Mouse (Mus musculus): ENCODE results near the gene Snx4. TPM values are rescaled to one million over a fixed set of nuclear protein-coding genes. Genes with fewer than 3 reads are reported as not detected.
A peak's percentile ranks its signal among the peaks of the same experiment; 100 is the strongest.

The Snx4 gene
- total and polyA plus RNA-seq, 2 experiments from 2014 or later, result 95.4 to 108 TPM

GRCm38 (mm10) chr16:33250651-33251120 lies 556 bp upstream of the Snx4 start:
- Histone ChIP-seq H3K27me3 (ENCODE audit: insufficient read depth, low read length) (no peaks in the 10 kb centered on the region), H3K4me2 (ENCODE audit: low read depth) (peak overlapping the region; percentile 71), H3K27ac (ENCODE audit: low read depth, low read length) (no peak overlapping the region), H3K4me1 (ENCODE audit: insufficient read depth) (peaks cover 8% of the 10 kb centered on the region; the same call in 1 of the 2 replicates), H3K4me3 (ENCODE audit: low read depth, low read length) (peak overlapping the region; percentile 97), H3K9me3 (ENCODE audit: low read length) (no peaks in the 10 kb centered on the region), H3K36me3 (ENCODE audit: insufficient read depth) (no peaks in the 10 kb centered on the region), H3K9ac (peak overlapping the region; percentile 95)
- no peak for TF ChIP-seq CTCF (IDR thresholded peaks at IDR 0.05; ENCODE audit: low read depth)
- ATAC-seq (no peak), DNase-seq (no peak)
- 18% methylated on average over 9 of the region's 9 CpGs for WGBS

GRCm38 (mm10) chr16:33255601-33256000 lies 4.4 kb downstream of the Snx4 start:
- WGBS, result 83% methylated on average over 7 of the region's 7 CpGs

GRCm38 (mm10) chr16:33258530-33258929 lies 7.3 kb downstream of the Snx4 start:
- no peak overlapping the region for H3K27ac ChIP-seq (ENCODE audit: low read depth, low read length)
- no peaks in the 10 kb centered on the region for H3K36me3 ChIP-seq (ENCODE audit: insufficient read depth)
- no peaks in the 10 kb centered on the region for H3K9me3 ChIP-seq (ENCODE audit: low read length)
- no peak overlapping the region for H3K4me3 ChIP-seq (ENCODE audit: low read depth, low read length)
- no peak for ATAC-seq
- no peak for DNase-seq
- no peak overlapping the region for H3K4me2 ChIP-seq (ENCODE audit: low read depth)
- H3K4me1 ChIP-seq (ENCODE audit: insufficient read depth), result no peaks in the 10 kb centered on the region
- H3K9ac ChIP-seq, result no peak overlapping the region
- H3K27me3 ChIP-seq (ENCODE audit: insufficient read depth, low read length), result no peaks in the 10 kb centered on the region
- TF ChIP-seq CTCF (IDR thresholded peaks at IDR 0.05; ENCODE audit: low read depth), result no peak
- 83% methylated on average over 2 of the region's 2 CpGs for WGBS

More at GRCm38 (mm10) chr16:33255601-33256000, 4.4 kb downstream of the Snx4 start:
- Histone ChIP-seq H3K9me3 (ENCODE audit: low read length) (no peaks in the 10 kb centered on the region), H3K4me1 (ENCODE audit: insufficient read depth) (peaks cover 8% of the 10 kb centered on the region; the same call in 1 of the 2 replicates), H3K36me3 (ENCODE audit: insufficient read depth) (no peaks in the 10 kb centered on the region), H3K4me2 (ENCODE audit: low read depth) (no peak overlapping the region), H3K9ac (no peak overlapping the region), H3K27me3 (ENCODE audit: insufficient read depth, low read length) (no peaks in the 10 kb centered on the region), H3K27ac (ENCODE audit: low read depth, low read length) (no peak overlapping the region), H3K4me3 (ENCODE audit: low read depth, low read length) (no peak overlapping the region)
- ATAC-seq (no peak), DNase-seq (no peak)
- TF ChIP-seq CTCF (IDR thresholded peaks at IDR 0.05; ENCODE audit: low read depth), result no peak

- H3K36me3 ChIP-seq (ENCODE audit: insufficient read depth), result peaks cover 4% of the 10 kb centered on the region; the same call in 1 of the 2 replicates
- no peaks in the 10 kb centered on the region for H3K4me1 ChIP-seq (ENCODE audit: insufficient read depth)
- 88% methylated on average over 3 of the region's 3 CpGs for whole genome bisulfite sequencing
- DNase-seq (no peak), ATAC-seq (no peak)
- no peaks in the 10 kb centered on the region for H3K9me3 ChIP-seq (ENCODE audit: low read length)
- H3K4me2 ChIP-seq (ENCODE audit: low read depth), result no peak overlapping the region
- TF ChIP-seq CTCF (IDR thresholded peaks at IDR 0.05; ENCODE audit: low read depth), result no peak
- H3K27ac ChIP-seq (ENCODE audit: low read depth, low read length), result no peak overlapping the region
- no peaks in the 10 kb centered on the region for H3K27me3 ChIP-seq (ENCODE audit: insufficient read depth, low read length)
- H3K9ac ChIP-seq, result no peak overlapping the region
- H3K4me3 ChIP-seq (ENCODE audit: low read depth, low read length), result no peak overlapping the region
Observed at GRCm38 (mm10) chr16:33259824-33260223, 8.6 kb downstream of the Snx4 start.

- no peak overlapping the region for H3K9ac ChIP-seq
- no peaks in the 10 kb centered on the region for H3K9me3 ChIP-seq (ENCODE audit: low read length)
- no peaks in the 10 kb centered on the region for H3K27me3 ChIP-seq (ENCODE audit: insufficient read depth, low read length)
- ATAC-seq (no peak), DNase-seq (peak; percentile 13)
- H3K4me3 ChIP-seq (ENCODE audit: low read depth, low read length), result no peak overlapping the region
- TF ChIP-seq CTCF (IDR thresholded peaks at IDR 0.05; ENCODE audit: low read depth), result no peak
- peaks cover 12% of the 10 kb centered on the region for H3K36me3 ChIP-seq (ENCODE audit: insufficient read depth)
- 70% methylated on average over 8 of the region's 8 CpGs for WGBS
- no peak overlapping the region for H3K27ac ChIP-seq (ENCODE audit: low read depth, low read length)
- no peaks in the 10 kb centered on the region for H3K4me1 ChIP-seq (ENCODE audit: insufficient read depth)
- no peak overlapping the region for H3K4me2 ChIP-seq (ENCODE audit: low read depth)
Observed at GRCm38 (mm10) chr16:33260825-33261224, 9.6 kb downstream of the Snx4 start.

- H3K4me2 ChIP-seq (ENCODE audit: low read depth), result no peak overlapping the region
- TF ChIP-seq CTCF (IDR thresholded peaks at IDR 0.05; ENCODE audit: low read depth), result no peak
- WGBS, result 83% methylated on average over 2 of the region's 2 CpGs
- H3K9ac ChIP-seq, result no peak overlapping the region
- H3K4me3 ChIP-seq (ENCODE audit: low read depth, low read length), result no peak overlapping the region
- peaks cover 15% of the 10 kb centered on the region for H3K36me3 ChIP-seq (ENCODE audit: insufficient read depth)
- no peaks in the 10 kb centered on the region for H3K9me3 ChIP-seq (ENCODE audit: low read length)
- no peak overlapping the region for H3K27ac ChIP-seq (ENCODE audit: low read depth, low read length)
- DNase-seq (no peak), ATAC-seq (no peak)
- no peaks in the 10 kb centered on the region for H3K4me1 ChIP-seq (ENCODE audit: insufficient read depth)
- no peaks in the 10 kb centered on the region for H3K27me3 ChIP-seq (ENCODE audit: insufficient read depth, low read length)
Observed at GRCm38 (mm10) chr16:33261584-33262061, 10.4 kb downstream of the Snx4 start.

GRCm38 (mm10) chr16:33262096-33262495 lies 10.9 kb downstream of the Snx4 start:
- Histone ChIP-seq H3K36me3 (ENCODE audit: insufficient read depth) (peaks cover 19% of the 10 kb centered on the region), H3K4me3 (ENCODE audit: low read depth, low read length) (no peak overlapping the region), H3K27ac (ENCODE audit: low read depth, low read length) (no peak overlapping the region), H3K9ac (no peak overlapping the region), H3K4me1 (ENCODE audit: insufficient read depth) (no peaks in the 10 kb centered on the region), H3K4me2 (ENCODE audit: low read depth) (no peak overlapping the region), H3K27me3 (ENCODE audit: insufficient read depth, low read length) (no peaks in the 10 kb centered on the region), H3K9me3 (ENCODE audit: low read length) (no peaks in the 10 kb centered on the region)
- DNase-seq (no peak), ATAC-seq (no peak)
- 94% methylated on average over 1 of the region's 1 CpGs for WGBS
- TF ChIP-seq CTCF (IDR thresholded peaks at IDR 0.05; ENCODE audit: low read depth), result no peak

Data from forebrain, postnatal 0 days (tissue).